Mouse (Mus musculus): ENCODE results near the gene Mtf1. TPM values are rescaled to one million over a fixed set of nuclear protein-coding genes. Genes with fewer than 3 reads are reported as not detected.

The Mtf1 gene
- polyA plus RNA-seq, 1 experiment from 2014 or later = 12.8 TPM

Other genes with a start within 250 kb of the Mtf1 start
- gene 3100002H09Rik, start 191.3 kb upstream of the Mtf1 start, polyA plus RNA-seq (2016; fragmentation: Nextera tagmentation; extraction: Ambion mirVana) = 0.36 TPM in 1 of 2 replicates, not detected in the other
- gene Pou3f1, start 145.3 kb upstream of the Mtf1 start, polyA plus RNA-seq (2016; fragmentation: Nextera tagmentation; extraction: Ambion mirVana) = 2.9 and 3.6 TPM in 2 replicates
- 81.1 and 86.4 TPM in 2 replicates for gene Utp11, start 108.5 kb upstream of the Mtf1 start, polyA plus RNA-seq (2016; fragmentation: Nextera tagmentation; extraction: Ambion mirVana)
- gene Fhl3, start 101.4 kb upstream of the Mtf1 start, polyA plus RNA-seq (2016; fragmentation: Nextera tagmentation; extraction: Ambion mirVana) = 12.5 and 14.3 TPM in 2 replicates
- gene Sf3a3, start 87.3 kb upstream of the Mtf1 start, polyA plus RNA-seq (2016; fragmentation: Nextera tagmentation; extraction: Ambion mirVana) = 205 and 210 TPM in 2 replicates
- gene Inpp5b, start 60.3 kb upstream of the Mtf1 start, polyA plus RNA-seq (2016; fragmentation: Nextera tagmentation; extraction: Ambion mirVana) = 28.7 and 29.5 TPM in 2 replicates
- 42.3 and 45.2 TPM in 2 replicates for gene Yrdc, start 48.6 kb downstream of the Mtf1 start, polyA plus RNA-seq (2016; fragmentation: Nextera tagmentation; extraction: Ambion mirVana)
- gene 1110065P20Rik, start 49.1 kb downstream of the Mtf1 start, polyA plus RNA-seq (2016; fragmentation: Nextera tagmentation; extraction: Ambion mirVana) = 62.6 and 62.8 TPM in 2 replicates
- gene Maneal, start 60.1 kb downstream of the Mtf1 start, polyA plus RNA-seq (2016; fragmentation: Nextera tagmentation; extraction: Ambion mirVana) = 1.4 and 2.2 TPM in 2 replicates
- 1.5 and 1.9 TPM in 2 replicates for gene Epha10, start 78.8 kb downstream of the Mtf1 start, polyA plus RNA-seq (2016; fragmentation: Nextera tagmentation; extraction: Ambion mirVana)
- gene 9930104L06Rik, start 134.9 kb downstream of the Mtf1 start, polyA plus RNA-seq (2016; fragmentation: Nextera tagmentation; extraction: Ambion mirVana) = 19.5 and 20.1 TPM in 2 replicates
- 158 and 176 TPM in 2 replicates for gene Cdca8, start 137.2 kb downstream of the Mtf1 start, polyA plus RNA-seq (2016; fragmentation: Nextera tagmentation; extraction: Ambion mirVana)
- gene Rspo1, start 184.3 kb downstream of the Mtf1 start, polyA plus RNA-seq (2016; fragmentation: Nextera tagmentation; extraction: Ambion mirVana) = 7.2 and 11.4 TPM in 2 replicates
- gene Gnl2, start 214.5 kb downstream of the Mtf1 start, polyA plus RNA-seq (2016; fragmentation: Nextera tagmentation; extraction: Ambion mirVana) = 101 and 105 TPM in 2 replicates